Mouse (Mus musculus): Measurements from ENCODE around the gene Sptlc3. TPM values are rescaled to one million over a fixed set of nuclear protein-coding genes. Genes with fewer than 3 reads are reported as not detected.

Sptlc3 gene
- polyA plus RNA-seq, 2 experiments from 2014 or later: not detected

GRCm38 (mm10) chr2:139641757-139642385 is 148.2 kb downstream of the Sptlc3 start:
- no peak for ATAC-seq

GRCm38 (mm10) chr2:139649518-139649917 is 155.8 kb downstream of the Sptlc3 start:
- no peak for ATAC-seq

- ATAC-seq: no peak
These were observed 163.0 kb downstream of the Sptlc3 start for GRCm38 (mm10) chr2:139656750-139657149.

DNA sequence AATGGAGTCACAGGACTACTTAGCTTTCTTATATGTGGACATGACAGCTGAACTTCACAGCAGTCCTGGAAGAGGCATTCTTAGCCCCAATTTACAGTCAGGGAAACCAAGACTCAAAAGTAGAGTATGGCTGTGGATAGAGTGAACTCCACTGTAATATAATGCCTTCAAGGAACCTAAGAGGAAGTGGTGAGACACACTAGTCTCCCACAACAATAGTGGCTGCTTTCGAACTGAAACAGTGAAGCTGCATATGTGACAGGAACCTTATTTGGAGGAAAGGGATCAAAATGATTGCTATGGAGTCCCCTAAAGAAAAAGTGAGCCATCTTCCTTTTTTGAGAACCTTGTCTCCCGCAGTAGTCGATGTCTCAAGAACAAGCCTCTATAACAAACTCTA is 178.1 kb downstream of the Sptlc3 start:
- ATAC-seq: no peak

GRCm38 (mm10) chr2:139672371-139672770 is 178.7 kb downstream of the Sptlc3 start:
- ATAC-seq: no peak

DNA sequence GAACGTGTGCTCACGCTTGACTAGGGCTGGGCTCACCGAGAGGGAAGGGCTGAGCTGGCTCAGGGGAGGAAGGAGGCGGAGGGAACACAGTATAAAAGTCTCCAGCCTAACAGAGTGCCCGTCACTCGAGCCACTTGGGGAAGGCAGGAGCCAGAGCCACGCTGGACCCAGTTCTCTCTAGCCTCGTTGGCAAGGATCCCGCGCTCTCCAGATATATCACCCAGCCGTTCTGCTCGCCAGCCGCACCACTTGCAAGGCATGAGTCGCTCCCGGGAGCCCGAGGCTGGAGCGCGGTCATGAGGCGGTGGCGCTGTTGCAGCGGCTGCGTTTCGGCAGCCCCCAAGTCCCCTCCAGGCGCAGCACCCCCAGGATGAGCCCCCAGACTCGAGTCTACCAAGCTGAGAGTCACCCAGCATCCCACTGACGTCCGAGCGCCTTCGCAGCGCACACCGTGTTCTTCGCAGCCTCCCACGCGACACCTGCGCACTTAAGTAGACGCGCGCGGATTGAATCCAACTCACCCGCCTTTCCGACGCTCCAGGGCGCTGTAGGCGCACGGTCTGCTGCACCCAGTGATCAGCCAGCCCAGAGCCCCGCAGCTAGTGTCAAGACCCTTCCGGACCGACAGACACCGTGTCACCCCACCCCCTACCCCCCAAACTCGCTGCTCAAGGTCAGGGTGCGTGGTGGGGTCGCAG is 183.5 kb downstream of the Sptlc3 start:
- no peak for ATAC-seq

DNA sequence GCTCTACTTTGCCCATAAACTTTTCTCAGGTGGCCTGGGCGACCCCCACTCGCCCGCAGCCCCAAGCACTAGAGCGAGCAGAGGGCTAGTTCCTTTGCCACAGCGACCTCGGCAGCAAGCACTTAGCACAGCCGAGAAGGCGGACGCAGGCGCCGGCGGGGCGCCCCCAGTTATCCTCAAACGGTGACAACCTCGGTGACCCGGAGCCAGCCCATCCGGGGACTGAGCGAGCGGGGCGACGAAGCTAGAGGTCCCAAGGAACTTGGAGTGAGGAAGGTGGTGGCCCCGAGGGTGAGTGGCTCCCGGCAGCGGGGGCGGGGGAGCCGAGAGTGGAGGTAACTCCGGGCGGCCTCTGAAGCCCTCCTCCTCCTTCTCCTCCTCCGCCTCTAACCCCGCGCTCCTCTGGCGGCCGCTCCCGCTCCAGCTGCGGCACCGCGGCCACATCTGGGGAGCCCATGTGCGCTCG is 184.1 kb downstream of the Sptlc3 start, which contains the start of gene Ism1:
TSS of gene Ism1 (plus strand) at position 370 of the 466 bp plus-strand sequence.
- ATAC-seq: no peak

DNA sequence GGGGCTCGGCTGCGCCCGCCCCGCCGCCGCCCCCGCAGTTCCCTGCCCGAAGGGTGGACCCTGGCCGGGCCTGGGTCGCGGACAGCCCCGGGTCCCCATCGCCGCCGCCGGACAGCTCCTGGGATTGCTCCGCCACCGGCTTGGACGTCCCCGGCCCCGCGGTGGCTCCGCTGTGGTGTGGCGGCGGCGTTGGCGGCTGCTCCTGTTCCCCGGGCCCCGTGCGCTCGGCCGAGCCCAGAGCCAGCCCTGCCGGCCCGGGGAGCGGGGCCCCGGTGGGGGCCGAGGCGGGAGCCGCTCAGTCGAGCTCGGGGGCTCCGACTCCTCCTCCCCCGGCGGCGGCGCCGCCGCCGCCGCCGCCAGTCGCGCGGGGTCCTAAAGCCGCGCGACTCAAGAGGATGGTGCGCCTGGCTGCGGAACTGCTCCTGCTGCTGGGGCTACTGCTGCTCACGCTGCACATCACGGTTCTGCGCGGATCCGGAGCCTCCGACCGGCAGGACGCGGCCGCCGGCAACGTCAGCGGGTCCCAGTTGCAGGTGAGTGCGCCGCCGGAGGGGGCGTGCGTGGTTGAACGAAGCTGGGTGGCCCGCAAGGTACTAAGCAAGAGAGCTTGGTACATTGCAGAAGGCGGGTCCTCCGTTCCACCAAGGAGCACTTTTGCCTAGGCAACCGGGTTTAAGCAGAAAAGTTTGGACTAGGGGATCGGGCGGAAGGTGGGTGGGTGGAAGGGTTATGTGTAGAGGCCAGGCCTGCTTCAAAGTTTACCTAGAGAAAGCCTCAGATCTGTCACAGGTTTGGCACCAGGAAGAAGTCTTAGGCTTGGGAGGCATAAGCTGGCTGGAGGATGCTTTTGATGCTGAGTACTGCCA is 184.8 kb downstream of the Sptlc3 start:
- peak; percentile 36 for ATAC-seq

GRCm38 (mm10) chr2:139682540-139682939 is 188.8 kb downstream of the Sptlc3 start:
- ATAC-seq: no peak

Other genes starting within 250 kb of the Sptlc3 start
- not detected for gene Ism1, start 184.3 kb downstream of the Sptlc3 start, polyA plus RNA-seq (2017; shearing (Covaris generic))

All from activated CD4-positive, CD25-positive, alpha-beta regulatory T cell, adult 4 months (primary cell).